Mouse (Mus musculus) ovary, postnatal 10 days (tissue): Measurements from ENCODE around the gene Tlr8.

Source experiments
- DNase-seq: peaks from one replicate; pipeline ENCODE4 v3.0.0; 2022; ENCODE audit warnings: low spot score

The Tlr8 gene

DNA sequence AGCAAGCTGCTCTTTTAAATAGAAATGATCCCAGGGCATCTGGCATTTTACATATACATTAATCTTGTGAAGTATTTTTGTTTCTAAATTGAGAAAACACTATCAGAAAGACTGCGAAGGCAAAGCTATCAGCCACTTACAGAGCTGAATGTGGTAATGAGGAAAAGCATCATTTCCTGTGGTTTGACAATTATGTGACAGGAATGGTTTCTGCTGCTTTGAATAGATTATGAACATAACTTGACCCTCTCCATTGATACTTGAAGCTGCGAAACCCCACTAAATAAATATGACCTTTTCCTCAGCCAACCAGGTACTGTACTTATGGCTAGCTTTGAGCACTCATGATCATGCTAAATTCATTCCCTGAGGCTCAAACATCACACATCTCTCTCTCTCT is 62.8 kb downstream of the Tlr8 start:
- DNase-seq = no peak

DNA sequence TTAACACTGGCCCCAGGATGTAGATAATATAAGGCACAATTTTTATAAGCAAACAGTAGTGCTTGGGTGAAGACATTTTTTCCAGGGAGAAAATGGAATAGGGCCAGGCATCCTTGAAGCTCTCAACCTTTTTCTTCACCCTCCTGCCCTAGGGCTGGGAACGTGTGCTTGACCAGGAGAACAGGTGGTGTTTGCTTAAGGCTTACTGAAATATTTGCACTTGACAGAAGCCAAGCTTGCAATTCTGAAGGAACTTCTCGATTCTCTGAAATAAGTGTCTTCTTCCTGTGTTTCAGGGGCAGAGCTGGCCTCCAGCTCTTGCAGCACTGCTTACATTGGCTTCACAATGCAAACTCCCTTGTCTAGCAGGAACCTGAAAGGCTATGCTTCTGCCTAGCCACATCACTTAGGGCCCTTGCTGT is 68.9 kb downstream of the Tlr8 start:
- no peak for DNase-seq
